Mouse (Mus musculus): ENCODE measurements around the gene Cplx2.

Gene Cplx2

GRCm38 (mm10) chr13:54368181-54368580, 3.0 kb upstream of the Cplx2 start:
- DNase-seq (ENCODE audit: low spot score), result no peak

- DNase-seq (ENCODE audit: low spot score), result no peak
Measured at GRCm38 (mm10) chr13:54371387-54372330, 510 bp downstream of the Cplx2 start.

GRCm38 (mm10) chr13:54372665-54373064, 1.5 kb downstream of the Cplx2 start:
- no peak for DNase-seq (ENCODE audit: low spot score)

- DNase-seq (ENCODE audit: low spot score), result no peak
Measured at GRCm38 (mm10) chr13:54374106-54374706, 3.1 kb downstream of the Cplx2 start.

GRCm38 (mm10) chr13:54375497-54376495, 4.6 kb downstream of the Cplx2 start:
- DNase-seq (ENCODE audit: low spot score), result no peak

GRCm38 (mm10) chr13:54376736-54377135, 5.6 kb downstream of the Cplx2 start:
- DNase-seq (ENCODE audit: low spot score), result no peak

GRCm38 (mm10) chr13:54378051-54378450, 6.9 kb downstream of the Cplx2 start:
- no peak for DNase-seq (ENCODE audit: low spot score)

GRCm38 (mm10) chr13:54380421-54380820, 9.3 kb downstream of the Cplx2 start:
- DNase-seq (ENCODE audit: low spot score), result no peak

- no peak for DNase-seq (ENCODE audit: low spot score)
Measured at GRCm38 (mm10) chr13:54381396-54381795, 10.2 kb downstream of the Cplx2 start.

GRCm38 (mm10) chr13:54383531-54383930, 12.4 kb downstream of the Cplx2 start:
- no peak for DNase-seq (ENCODE audit: low spot score)

GRCm38 (mm10) chr13:54384518-54384917, 13.4 kb downstream of the Cplx2 start:
- no peak for DNase-seq (ENCODE audit: low spot score)

- DNase-seq (ENCODE audit: low spot score), result no peak
Measured at GRCm38 (mm10) chr13:54385008-54386004, 14.2 kb downstream of the Cplx2 start.

GRCm38 (mm10) chr13:54389971-54390564, 18.9 kb downstream of the Cplx2 start:
- DNase-seq (ENCODE audit: low spot score), result no peak

GRCm38 (mm10) chr13:54390565-54391013, 19.4 kb downstream of the Cplx2 start:
- no peak for DNase-seq (ENCODE audit: low spot score)

- no peak for DNase-seq (ENCODE audit: low spot score)
Measured at GRCm38 (mm10) chr13:54391313-54391712, 20.2 kb downstream of the Cplx2 start.

GRCm38 (mm10) chr13:54397069-54397468, 25.9 kb downstream of the Cplx2 start:
- DNase-seq (ENCODE audit: low spot score), result no peak

GRCm38 (mm10) chr13:54400565-54401179, 29.5 kb downstream of the Cplx2 start:
- no peak for DNase-seq (ENCODE audit: low spot score)

- no peak for DNase-seq (ENCODE audit: low spot score)
Measured at GRCm38 (mm10) chr13:54401180-54401569, 30.0 kb downstream of the Cplx2 start.

- no peak for DNase-seq (ENCODE audit: low spot score)
Measured at GRCm38 (mm10) chr13:54402346-54402745, 31.2 kb downstream of the Cplx2 start.

Data from layer of hippocampus, adult 9-10 months (tissue).